Mouse (Mus musculus): ENCODE measurements around the gene Dtymk.
"Not testable (repeated sequence)": the region's sequence is repeated elsewhere in the genome, so short reads cannot be mapped to it uniquely, and the experiment has no call there.

Dtymk gene

DNA sequence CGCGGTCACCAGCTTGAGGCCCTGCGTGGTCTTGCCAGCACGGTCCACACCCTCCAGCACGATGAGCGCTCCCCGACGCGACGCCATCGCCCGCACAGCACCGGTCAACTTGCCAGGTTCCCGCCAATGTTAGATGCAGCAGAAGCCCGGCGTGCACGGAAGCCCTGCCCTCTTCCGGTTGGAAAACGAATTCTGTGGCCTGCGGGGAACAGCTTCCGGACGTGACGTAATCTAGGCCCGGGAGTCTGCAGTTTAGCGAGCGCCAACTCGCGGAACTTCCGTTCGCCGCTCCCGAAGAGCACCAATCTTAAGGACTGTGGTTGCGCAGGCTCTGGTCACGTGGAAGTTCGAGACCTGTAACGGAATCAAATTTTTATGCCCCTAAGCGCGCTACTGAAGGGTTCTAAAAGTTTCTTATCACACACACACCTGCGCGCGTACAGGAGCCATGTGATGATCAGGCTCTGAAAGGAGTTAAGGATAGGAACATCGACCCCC is at the start of gene Dtymk:
Dtymk (minus strand) TSS at position 194 of the 498 bp plus-strand sequence.
- peak; percentile 82 for DNase-seq (ENCODE audit: low read depth, low spot score)

DNA sequence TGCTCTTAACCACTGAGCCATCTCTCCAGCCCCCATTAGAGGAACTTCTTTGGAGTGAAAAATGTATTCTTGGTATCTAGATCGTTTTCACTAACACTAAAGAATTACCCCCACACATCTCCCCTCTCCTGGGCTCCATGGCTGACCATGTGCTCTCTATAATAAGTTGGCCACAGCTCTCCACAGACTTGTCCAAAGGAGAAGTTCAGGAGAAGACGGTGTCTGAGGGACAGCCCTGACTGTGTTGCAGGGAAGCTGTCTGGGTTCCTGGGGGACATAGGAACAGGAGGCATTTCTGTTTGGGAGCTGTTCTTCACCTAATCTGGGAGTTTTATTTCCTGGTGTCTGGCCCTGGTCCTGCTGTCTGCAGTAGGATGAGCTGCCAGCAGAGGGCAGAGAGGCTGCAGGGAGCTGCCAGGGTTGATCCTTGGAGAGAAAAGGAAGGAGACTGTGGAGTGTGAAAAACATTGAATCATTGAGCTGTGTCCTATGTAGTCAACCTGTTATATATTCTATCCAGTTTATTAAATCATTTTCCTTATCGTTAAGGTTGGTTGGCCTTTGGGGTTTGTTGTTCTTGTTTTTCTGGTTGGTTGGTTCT is 44.1 kb upstream of the Dtymk start:
- not testable (repeated sequence) for DNase-seq (ENCODE audit: low read depth, low spot score)

DNA sequence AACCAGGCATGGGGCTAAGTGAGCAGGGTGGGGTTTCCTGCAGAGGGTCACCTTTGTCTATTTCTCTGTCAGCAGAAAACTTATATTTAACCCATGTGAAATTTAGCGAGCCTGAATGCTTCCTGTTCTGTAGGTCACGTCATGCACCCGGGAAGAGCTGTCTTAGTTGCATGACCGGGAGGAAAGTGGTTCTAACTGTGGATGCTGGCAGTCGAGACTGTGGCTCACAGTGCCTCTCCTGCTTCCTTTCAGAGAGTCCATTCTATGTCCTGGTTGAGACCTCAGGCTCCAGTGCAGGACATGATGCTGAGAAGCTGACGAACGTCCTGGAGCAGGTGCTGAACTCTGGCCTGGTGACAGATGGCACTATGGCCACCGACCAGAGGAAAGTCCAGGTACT is 36.8 kb upstream of the Dtymk start:
- DNase-seq (ENCODE audit: low read depth, low spot score) = not testable (repeated sequence)

DNA sequence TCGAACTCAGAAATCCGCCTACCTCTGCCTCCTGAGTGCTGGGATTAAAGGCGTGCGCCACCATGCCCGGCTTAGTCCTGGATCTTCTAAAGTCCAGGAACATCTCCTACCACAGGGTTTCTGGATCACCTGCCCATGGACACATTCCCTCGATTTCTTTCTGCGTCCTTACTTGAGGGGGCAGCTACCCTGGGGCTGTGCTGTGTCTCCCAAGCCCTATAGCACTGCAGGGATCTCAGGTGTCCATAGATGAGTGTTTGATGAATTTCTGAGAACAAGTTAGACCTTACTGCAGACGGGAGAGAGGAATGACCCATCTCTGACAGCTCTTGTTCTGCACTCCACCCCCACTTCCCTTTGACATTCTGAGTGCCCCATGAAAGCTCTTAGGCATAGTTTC is 35.6 kb upstream of the Dtymk start:
- DNase-seq (ENCODE audit: low read depth, low spot score) = no peak

DNA sequence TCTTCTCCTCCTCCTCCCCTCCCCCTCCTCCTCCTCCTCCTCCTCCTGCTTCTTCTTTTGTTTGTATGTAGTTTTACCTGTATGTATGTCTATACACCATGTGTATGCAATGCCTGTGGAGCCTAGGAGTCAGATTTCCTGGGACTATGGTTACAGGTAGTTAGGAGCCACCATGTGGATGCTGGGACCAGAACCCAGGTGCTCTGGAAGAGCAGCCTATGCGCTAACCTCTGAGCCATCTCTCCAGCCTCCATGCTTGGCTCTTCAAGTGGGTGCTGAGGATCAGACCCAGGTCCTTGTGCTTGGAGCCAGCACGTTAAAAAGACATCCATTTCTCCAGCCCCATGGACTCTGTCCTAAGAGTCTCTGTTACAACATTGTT is 34.8 kb upstream of the Dtymk start:
- DNase-seq (ENCODE audit: low read depth, low spot score) = no peak

DNA sequence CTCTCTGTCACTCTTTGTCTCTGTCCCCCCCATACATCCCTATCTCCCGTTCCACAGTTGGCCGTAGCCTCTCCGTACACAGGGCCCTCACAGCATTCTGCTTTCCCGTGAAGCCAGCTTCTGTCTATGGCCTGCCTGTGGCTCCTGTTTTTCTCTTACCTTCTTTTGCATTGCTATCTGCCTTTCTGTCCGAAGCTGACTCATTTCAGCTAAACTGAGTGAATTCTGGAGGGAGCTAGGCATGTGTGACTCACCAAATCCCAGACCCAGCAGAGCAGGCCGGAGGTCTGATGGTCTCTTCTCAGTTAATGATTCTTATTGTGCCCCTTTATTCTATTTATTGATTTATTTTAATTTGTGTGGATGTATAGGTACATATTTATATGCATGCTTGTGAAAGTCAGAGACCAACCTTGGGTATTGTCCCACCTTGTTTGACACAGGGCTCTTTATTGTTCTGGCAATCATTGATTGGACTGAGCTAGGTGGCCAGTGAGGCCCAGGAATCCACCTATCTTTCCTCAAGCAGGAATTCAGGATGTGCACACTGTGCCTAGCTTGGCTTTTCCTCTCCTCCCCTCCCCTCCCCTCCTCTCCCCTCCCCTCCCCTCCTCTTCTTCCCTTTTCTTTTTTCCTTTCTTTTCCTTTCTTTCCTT is 34.3 kb upstream of the Dtymk start:
- no peak for DNase-seq (ENCODE audit: low read depth, low spot score)

DNA sequence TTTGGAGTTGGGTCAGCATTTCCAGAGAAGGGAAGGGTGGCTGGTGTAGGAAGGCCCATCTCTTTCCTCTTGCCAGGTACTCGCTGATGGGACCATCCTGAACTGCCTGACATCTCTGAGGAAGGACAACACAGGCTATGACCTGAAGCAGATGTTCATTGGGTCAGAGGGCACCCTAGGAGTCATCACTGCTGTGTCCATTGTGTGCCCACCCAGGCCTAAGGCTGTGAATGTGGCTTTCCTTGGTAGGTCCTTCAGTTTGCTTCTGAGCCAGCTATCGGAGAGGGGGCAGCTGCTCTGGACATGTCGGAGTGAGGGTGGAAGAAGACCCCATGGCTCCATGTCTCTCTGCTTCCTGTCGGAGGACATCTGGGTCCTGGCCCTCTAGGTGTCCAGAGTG is 33.5 kb upstream of the Dtymk start:
- DNase-seq (ENCODE audit: low read depth, low spot score) = no peak

DNA sequence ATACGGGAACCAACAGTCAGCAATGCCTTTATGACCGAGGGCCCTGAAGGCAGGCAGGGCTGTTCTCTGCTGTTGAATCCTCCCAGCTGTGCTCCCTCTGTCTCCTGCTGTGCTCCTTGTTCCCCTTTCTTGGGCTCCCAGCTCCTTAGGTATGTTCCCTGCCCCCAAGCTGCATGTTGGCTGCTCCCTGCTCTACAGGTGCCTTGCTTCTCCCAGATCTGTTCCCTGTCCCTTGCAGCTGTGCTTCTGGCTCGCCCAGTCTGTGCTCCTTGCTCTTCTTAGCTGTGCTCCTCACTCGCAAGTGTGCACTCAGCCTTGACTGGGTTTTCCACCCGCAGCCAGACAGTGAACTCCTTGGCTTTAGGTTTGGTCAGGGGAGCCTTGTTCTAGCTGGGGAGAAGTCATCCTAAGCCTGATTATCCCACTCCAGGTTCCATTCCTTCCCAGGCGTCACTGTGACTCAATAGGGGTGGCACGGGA is 33.0 kb upstream of the Dtymk start:
- no peak for DNase-seq (ENCODE audit: low read depth, low spot score)

DNA sequence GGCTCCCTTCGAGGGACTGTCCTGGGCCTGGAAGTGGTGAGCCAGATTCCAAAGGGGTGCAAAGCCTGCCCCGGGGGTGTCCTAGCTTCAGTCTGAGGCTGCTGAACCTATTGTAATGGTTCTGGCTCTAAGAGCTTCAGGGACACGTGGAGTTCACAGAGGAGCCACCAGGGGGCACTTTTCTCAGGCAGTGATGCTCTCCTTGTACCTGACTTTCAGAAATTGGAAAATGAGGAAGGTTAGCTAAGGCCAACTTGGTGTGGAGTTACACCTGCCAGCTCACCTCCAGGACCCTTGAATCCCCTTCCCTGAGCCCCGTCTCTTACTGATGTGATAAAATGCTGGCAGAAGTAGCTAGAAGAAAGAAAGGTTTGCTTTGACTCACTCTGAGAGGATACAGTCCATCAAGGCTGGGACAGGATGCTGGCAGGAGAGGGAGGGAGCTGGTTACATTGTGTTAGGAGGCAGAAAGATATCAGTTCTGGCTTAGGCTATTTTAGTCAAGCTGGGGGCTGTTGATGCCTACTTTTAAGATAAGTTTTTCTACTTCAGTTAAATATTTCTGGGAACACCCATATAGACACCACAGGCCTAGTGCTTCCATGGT is 31.1 kb upstream of the Dtymk start:
- not testable (repeated sequence) for DNase-seq (ENCODE audit: low read depth, low spot score)

DNA sequence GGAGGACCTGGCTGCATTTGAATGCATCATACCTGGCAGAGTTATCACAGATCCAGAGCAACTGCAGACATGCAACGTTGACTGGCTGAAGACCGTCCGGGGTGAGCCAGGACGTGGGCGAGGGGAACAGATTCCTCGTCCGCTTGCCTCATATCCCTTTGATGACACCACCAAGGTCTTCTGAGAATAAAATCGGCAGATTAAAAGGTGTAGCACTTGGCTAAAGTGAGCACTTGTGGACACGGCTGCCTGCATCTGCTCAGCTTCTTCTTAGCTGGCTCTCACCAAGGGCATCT is 24.8 kb upstream of the Dtymk start:
- no peak for DNase-seq (ENCODE audit: low read depth, low spot score)

DNA sequence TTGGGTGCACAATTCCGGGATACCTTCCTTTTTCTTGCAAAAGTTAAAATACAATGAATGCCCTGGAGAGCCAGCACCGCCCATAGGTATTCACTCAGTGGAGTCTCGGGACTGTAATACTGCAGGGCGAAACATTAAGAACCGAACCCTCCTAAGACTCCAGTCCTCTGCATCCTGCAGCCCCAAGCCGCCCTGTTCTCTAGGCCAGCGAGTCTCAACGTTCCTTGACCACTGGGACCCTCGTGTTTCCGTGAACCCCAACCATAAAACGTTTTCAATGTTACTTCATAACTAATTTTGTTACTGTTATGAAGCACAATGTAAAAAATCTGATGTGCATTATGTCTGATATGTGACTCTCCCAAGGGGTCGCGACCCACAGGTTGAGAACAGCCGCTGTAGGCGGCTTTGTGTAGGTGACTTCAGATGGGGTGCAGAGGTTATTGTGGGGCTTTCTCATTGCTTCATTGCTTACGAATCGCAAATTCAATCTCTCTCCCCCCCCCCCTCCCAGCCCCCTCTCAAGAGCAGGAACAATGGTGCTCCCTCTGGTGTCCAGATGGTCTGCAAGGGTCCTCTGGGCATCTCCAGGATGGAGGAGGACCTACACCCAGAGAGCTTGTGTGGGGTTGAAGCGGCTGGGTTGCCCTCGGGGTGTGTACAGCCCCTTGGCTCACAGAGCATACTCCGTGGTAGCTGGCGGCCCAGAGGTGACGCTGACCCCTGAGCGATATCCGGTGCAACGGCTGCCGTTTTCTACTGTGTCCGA is 24.2 kb upstream of the Dtymk start:
- no peak for DNase-seq (ENCODE audit: low read depth, low spot score)

DNA sequence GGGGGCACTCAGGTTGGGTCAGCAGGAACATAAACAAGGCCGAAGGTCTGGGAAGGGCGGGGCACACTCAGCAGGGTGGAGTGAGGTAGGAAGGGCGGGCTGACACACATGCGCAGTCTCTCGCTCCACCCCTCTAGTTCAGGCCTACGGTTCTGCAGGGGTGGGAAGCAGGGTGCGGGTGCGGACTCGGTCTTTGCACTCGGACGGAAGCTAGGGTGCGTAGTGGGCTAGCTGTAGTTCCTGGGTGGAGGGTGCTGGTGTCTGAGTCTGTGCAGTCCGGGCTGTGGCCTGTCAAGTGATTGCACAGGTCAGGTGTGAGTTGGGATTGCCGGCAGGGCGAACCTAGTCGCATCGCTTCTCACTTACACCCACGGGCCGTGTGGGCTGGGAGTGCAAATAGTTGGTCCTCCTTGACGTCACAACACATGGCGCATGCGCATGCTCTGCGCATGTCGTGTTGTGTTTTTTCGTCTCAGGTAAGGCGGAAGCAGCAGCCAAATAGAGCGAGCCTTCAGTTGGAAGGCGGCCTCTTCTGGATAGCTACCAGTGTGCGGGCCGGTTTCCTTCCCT is 23.5 kb upstream of the Dtymk start:
- peak; percentile 94 for DNase-seq (ENCODE audit: low read depth, low spot score)

DNA sequence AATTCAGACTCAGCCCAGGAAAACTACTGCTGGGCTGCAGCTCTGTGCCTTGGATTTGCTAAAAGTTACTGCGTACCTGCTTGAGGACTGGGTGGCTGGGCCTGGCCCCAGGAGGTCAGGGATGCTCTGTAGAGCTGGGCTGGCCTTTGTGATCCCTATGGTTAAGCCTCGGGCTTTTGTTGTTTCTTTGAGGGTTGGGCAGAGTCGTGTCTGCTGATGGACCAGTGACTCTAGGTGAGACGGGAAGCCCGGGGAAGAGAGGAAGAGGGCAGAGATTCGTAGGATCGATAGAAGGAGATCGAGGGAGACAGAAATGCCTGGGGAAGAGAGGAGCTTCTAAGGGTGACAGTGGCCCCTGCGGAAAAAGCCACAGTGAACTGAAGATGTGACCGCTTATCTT is 22.9 kb upstream of the Dtymk start, which contains the start of gene D2hgdh:
D2hgdh (plus strand) TSS at position 301 of the 400 bp plus-strand sequence.
- no peak for DNase-seq (ENCODE audit: low read depth, low spot score)

DNA sequence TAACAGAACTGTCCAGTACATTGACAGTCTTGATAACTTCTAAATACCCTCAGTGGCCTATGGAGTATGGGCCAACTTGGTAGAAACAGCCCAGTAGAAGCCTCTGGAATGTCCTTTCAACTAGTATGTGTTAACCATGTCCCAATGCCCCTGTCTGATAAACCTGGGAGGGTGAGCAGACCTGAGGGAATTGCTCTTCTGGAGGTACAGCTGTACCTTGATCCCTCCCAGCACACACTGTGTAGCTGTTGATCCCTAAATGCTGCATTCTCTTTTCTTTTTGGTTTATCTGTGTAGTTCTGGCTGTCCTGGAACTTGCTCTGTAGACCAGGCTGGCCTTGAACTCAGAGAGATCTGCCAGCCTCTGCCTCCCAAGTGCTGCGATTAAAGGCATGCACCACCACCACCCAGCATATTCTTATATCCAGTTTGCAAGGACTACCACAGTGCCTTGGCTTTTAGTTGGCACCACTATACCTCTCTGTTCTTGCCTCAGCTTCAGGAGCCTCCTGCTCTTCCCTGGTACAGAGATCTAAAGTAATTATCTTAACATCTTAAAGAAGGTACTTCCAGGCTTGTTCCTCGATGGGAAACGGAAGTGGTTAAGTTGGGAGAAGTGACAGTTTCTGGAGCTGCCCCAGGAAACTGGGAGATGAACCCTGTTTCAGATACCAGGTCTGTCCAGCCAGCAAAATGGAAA is 22.2 kb upstream of the Dtymk start:
- no peak for DNase-seq (ENCODE audit: low read depth, low spot score)

DNA sequence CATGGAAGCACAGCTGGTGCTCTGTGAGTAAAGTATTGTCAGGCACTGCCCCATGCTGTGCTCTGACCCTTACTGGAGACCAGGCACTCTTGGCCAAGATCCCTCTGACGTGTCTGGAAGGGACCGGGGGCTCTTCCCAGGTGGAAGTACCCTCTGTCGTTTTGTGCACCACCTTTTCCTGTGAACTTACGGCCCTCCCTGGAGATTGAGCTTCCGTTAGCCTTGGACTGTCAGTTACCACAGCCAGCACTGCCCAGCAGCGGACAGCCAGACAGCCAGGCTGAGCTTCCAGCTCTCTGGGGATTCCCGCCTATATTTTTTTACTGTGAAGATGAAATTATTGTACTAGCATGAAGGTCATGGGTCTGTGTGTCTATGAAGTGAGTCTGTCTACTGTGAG is 17.0 kb upstream of the Dtymk start:
- DNase-seq (ENCODE audit: low read depth, low spot score) = no peak

DNA sequence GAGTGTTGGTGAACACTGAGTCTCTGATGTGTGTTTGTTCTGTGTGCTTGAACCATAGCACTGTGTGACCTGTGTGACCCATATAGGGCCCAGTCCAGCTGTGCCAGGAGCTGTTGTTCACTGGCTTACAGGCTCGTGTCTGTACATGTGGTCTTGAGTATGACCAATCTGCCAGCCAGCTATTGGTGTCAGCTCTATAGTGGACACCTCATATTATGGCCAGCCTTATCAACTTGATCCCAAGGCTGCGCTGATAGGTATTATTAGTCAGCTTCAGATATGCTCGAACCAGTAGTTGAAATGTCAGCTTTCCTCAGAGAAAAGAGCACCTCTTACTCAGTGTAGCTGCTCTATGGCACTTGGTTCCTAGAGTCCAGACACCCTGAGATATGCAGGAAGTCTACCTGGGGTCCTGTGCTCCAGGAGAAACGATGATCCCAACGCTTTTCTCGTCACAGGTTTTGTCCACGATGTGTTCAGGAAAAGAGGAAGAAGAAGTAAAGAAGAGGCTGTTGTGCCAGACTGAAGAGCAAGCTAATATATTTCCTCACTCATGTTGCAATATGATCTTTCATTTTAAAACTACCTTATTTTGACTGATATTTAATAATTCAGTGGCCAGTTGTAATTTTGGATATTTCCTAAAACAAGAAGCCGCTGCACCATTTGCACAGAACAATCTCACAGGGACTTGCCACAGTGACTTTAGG is 16.2 kb upstream of the Dtymk start:
- no peak for DNase-seq (ENCODE audit: low read depth, low spot score)

DNA sequence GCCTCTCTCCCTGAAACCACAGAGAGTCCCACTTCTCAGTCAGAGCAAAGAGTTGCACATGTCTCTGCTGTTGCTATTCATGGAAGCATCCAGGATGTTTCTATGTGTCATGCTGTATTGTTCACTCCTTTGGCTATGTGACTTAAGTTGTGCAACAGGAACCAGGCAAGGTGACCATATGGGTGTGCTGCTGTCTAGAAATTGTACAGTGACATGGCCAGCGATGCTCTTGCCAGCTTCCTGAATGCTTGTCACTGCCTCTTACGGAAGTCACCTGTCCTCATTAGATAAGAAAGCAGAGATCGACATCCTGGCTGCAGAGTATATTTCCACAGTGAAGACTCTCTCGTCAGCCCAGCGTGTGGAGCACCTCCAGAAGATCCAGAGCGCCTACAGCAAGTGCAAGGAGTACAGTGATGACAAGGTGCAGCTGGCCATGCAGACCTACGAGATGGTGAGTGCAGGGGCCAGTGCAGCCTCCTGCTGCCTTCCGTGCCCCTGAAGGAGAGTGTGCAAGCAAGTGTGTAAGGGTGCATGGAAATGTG is 9.8 kb upstream of the Dtymk start:
- DNase-seq (ENCODE audit: low read depth, low spot score) = no peak

DNA sequence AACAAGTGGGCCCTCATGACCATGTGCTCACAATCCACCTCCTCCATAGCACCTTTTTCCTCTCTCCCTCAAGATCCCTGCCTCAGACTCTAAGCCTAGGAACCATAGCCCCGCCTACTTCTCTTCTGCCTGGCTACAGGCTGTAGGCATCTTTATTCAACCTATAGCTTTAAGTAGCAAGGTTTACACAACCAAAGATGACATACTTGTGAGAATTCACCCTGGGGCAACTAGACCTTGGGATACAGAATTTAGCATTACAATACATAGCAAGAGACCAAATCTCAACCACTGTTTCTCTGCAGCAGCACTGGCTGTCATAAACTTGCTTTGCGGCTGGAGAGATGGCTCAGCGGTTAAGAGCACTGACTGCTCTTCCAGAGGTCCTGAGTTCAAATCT is 8.3 kb upstream of the Dtymk start:
- no peak for DNase-seq (ENCODE audit: low read depth, low spot score)

DNA sequence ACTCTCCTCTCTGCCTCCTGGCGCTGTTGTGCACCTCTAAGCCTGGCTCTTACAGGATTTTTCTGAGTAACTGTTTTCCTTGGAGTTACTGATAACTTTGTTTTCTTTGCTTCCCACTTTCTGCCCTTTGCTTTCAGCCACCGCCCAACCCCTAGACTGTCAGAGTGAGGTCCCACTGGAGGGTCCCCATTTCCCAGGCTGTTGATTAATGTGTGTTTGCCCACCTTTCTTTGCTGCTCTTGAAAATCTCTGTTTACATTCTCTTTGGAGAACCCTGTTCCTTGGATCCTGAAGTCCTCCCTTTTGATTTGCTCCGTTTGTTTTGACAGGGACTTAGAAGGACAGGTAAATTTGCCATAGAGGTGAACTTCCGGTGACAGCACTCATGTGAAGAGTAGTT is 7.1 kb upstream of the Dtymk start:
- DNase-seq (ENCODE audit: low read depth, low spot score) = no peak

DNA sequence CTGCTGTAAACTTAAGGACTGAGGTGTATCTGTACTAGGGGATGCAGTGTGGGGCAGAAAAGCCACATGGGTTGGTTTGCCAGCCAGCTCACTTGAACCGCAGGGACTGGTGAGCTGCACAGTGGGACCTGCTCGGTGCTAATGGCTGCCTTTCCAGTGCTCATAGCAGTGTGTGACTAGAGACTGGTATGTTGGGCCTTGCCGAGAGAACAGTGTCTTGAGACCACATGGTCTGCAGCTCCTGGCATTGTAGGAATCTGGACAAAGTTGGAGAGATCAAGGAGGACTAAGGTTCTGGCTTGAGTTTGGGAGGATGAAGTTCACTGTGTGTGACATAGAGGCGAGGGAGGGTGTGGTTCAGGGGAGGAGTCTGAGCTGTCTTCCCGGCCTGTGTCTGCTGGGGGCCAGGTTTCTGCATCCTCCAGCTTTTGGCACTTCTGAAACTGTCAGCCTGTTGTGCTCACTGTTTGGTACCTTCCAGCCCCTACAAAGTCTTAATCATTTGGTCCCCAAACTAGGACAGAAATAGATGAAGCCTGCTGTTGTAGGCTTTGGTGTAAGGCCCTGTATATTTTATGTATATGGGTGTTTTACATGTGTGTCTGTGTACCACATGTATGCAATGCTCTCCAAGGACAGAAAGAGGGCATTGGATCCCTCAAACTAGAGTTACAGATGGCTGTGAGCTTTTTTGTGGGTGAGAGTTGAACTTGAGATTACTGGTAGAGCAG is 3.7 kb upstream of the Dtymk start:
- DNase-seq (ENCODE audit: low read depth, low spot score) = no peak
